Mouse (Mus musculus): Measurements from ENCODE around the gene Gm884.

DNA sequence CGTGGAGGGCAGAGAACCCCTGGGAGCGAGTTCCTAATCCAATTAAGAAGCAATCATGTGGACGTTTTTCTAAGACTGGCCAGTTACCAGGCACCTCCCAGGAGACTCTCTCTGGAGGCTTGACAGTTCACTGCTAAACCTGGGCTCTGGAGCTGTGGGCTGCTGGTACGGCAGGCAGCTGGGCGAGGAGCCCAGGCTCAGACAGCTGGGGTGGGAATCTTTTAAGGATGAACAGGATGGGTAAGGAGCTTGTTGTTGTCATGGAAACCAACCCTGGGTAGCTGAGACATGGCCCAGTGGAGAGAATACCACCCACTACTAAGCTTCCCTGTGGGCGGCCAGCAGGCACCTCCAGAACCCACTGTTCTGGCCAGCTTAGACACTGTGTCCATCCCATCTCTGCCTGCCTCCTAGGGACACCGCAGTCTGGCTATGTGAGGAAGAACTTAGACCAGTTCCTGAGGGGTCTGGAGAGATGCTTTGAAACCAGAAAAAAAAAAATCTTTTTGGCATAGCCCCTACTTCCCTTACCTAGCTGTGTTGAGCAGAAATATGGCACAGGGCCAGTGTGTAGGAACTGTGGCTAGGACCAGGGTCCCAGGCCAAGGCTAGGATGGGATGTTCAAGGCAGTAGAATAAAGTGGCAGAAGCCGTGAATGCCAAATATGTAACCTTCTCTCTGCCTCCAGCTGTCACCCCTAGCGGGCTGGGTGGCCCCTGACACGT, 45.4 kb upstream of the Gm884 start:
- no peak for TF ChIP-seq CTCF (IDR thresholded peaks at IDR 0.05; ENCODE audit: low read depth)
- TF ChIP-seq EP300 (IDR thresholded peaks at IDR 0.05; ENCODE audit: low read depth), result no peak

Data from heart, postnatal 0 days (tissue).